Mouse (Mus musculus) stomach, postnatal 0 days (tissue): Measurements from ENCODE around the gene 6430550D23Rik.

ENCODE experiments used
- CTCF ChIP-seq: IDR thresholded peaks from 2 replicates; pipeline ENCODE4 v1.5.1; 2016; ENCODE audit warnings: antibody characterized with exemption, low read depth, mild to moderate bottlenecking, moderate library complexity
- EP300 ChIP-seq: optimal IDR thresholded peaks from 2 replicates; pipeline ENCODE3; 2016; ENCODE audit warnings: antibody characterized with exemption

DNA sequence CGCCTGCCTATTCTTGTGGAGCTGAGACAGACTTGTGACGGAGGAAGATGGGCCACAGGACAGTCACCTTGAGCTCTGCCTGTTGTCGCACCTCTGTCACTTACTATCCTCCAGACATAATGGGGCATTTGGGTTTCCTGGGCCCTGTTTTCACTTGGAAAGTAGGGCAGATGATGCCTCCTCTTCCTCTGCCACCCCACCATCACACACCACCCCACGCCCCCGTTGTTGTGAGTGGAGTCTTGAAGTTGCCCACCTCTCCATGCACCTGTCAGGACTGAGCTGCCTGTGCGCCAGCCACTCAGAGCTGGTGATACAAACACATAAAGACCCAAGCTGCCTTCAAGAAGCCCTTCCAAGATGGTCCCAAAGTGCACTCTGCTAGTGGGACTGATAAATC is 20.6 kb downstream of the 6430550D23Rik start:
- no peak for TF ChIP-seq CTCF
- TF ChIP-seq EP300: no peak
